Mouse (Mus musculus) hindbrain, embryonic 11.5 days (tissue): ENCODE measurements around the gene Gtpbp6. TPM values are rescaled to one million over a fixed set of nuclear protein-coding genes. Genes with fewer than 3 reads are reported as not detected.
"Not testable (repeated sequence)": the region's sequence is repeated elsewhere in the genome, so short reads cannot be mapped to it uniquely, and the experiment has no call there.

ENCODE experiments used
- ATAC-seq: fragments of 200-750 bp; cut with Nextera tagmentation; 2 replicates; pipeline ENCODE4 v1.8.0; 2017; ENCODE audit warnings: mild to moderate bottlenecking, moderate TSS enrichment, moderate library complexity; ENCODE audit not compliant: low FRiP score
- DNase-seq: peaks from one replicate; pipeline ENCODE4 v3.0.0-alpha.2; 2015; ENCODE audit warnings: low spot score
- H3K27ac ChIP-seq: fragments of 300-500 bp; sonication (generic); 2 replicates; pipeline ENCODE4 v1.5.1; 2014; ENCODE audit warnings: mild to moderate bottlenecking, low read depth, low read length
- H3K27me3 ChIP-seq: fragments of 300-500 bp; sonication (generic); 2 replicates; pipeline ENCODE4 v1.6.1; 2014; ENCODE audit warnings: mild to moderate bottlenecking, low read length, moderate library complexity, mixed read lengths; ENCODE audit not compliant: control insufficient read depth, insufficient read depth
- H3K36me3 ChIP-seq: fragments of 300-500 bp; sonication (generic); 2 replicates; pipeline ENCODE4 v1.6.1; 2014; ENCODE audit warnings: mild to moderate bottlenecking, low read length, moderate library complexity, mixed read lengths; ENCODE audit not compliant: control insufficient read depth, insufficient read depth
- H3K4me1 ChIP-seq: fragments of 300-500 bp; sonication (generic); replicated peaks from 2 replicates; pipeline ENCODE4 v1.6.1; 2014; ENCODE audit warnings: low read length, mixed read lengths; ENCODE audit not compliant: control insufficient read depth, insufficient read depth
- H3K4me2 ChIP-seq: fragments of 300-500 bp; sonication (generic); replicated peaks from 2 replicates; pipeline ENCODE4 v1.6.1; 2014; ENCODE audit warnings: mild to moderate bottlenecking, low read depth, low read length
- H3K4me3 ChIP-seq: fragments of 300-500 bp; sonication (generic); 2 replicates; pipeline ENCODE4 v1.5.1; 2014; ENCODE audit warnings: low read depth, low read length
- H3K9ac ChIP-seq: fragments of 300-500 bp; sonication (generic); 2 replicates; pipeline ENCODE4 v1.6.1; 2014; ENCODE audit warnings: low read depth, low read length
- H3K9me3 ChIP-seq: fragments of 300-500 bp; sonication (generic); 2 replicates; pipeline ENCODE4 v1.6.1; 2016; ENCODE audit warnings: low read length; ENCODE audit not compliant: control insufficient read depth
- WGBS: fragments of 180-500 bp; shearing (Covaris S2); extraction: QIAGEN DNeasy Blood & Tissue Kit; methylation state at CpG from one replicate; pipeline ENCODE4 v1.1.7; 2014; 5-methylcytosine and 5-hydroxymethylcytosine counted together
- polyA plus RNA-seq: library from polyadenylated mRNA; unstranded; fragments of >200 nt; fragmentation: Nextera tagmentation; extraction: Ambion mirVana; gene quantifications from 2 replicates; pipeline ENCODE4 v1.2.1, GENCODE M21; 2014

Gene Gtpbp6
- polyA plus RNA-seq, 1 experiment from 2014 or later, result 29.5 TPM

GRCm38 (mm10) chr5:110122380-110122779 is 14.4 kb upstream of the Gtpbp6 start:
- not testable (repeated sequence) for H3K9me3 ChIP-seq, ATAC-seq, DNase-seq, H3K4me2 ChIP-seq, H3K9ac ChIP-seq, H3K27ac ChIP-seq, H3K36me3 ChIP-seq, H3K4me3 ChIP-seq, H3K4me1 ChIP-seq, H3K27me3 ChIP-seq
- WGBS, result 89% methylated on average over 3 of the region's 3 CpGs

GRCm38 (mm10) chr5:110109991-110110441 is 2.0 kb upstream of the Gtpbp6 start, which contains the start of gene Zfp605:
TSS of gene Zfp605 (plus strand) at chr5:110110092.
- WGBS, result under 1% methylated on average over 12 of the region's 12 CpGs
- Histone ChIP-seq H3K27ac (peak within 1 kb of the TSS; percentile 77), H3K9me3 (no peaks in the 10 kb centered on the region), H3K9ac (peak within 1 kb of the TSS; percentile 73), H3K4me3 (peak within 1 kb of the TSS; percentile 53), H3K27me3 (no peaks in the 10 kb centered on the region), H3K4me2 (peak within 1 kb of the TSS; percentile 66), H3K36me3 (peaks cover 10% of the 10 kb centered on the region), H3K4me1 (0 out of 2 replicates have a peak, but pooled peaks cover 2% of the 10 kb centered on the region)
- ATAC-seq (peak; percentile 61), DNase-seq (peak; percentile 91)

GRCm38 (mm10) chr5:110108305-110108628 is 270 bp upstream of the Gtpbp6 start:
- ATAC-seq, result no peak
- WGBS, result 0% methylated on average over 7 of the region's 7 CpGs
- Histone ChIP-seq H3K27ac (peak overlapping the region; percentile 93; the same call in 1 of the 2 replicates), H3K36me3 (peaks cover 27% of the 10 kb centered on the region), H3K4me2 (peak overlapping the region; percentile 84; the same call in 1 of the 2 replicates), H3K4me1 (0 out of 2 replicates have a peak, but pooled peaks cover 2% of the 10 kb centered on the region), H3K9me3 (no peaks in the 10 kb centered on the region), H3K9ac (no peak overlapping the region), H3K27me3 (no peaks in the 10 kb centered on the region), H3K4me3 (peak overlapping the region; percentile 82)
- no peak for DNase-seq

- Histone ChIP-seq H3K9me3 (no peaks in the 10 kb centered on the region), H3K4me1 (0 out of 2 replicates have a peak, but pooled peaks cover 2% of the 10 kb centered on the region), H3K36me3 (peaks cover 28% of the 10 kb centered on the region), H3K9ac (peak overlapping the region; percentile 71), H3K4me3 (peak overlapping the region; percentile 82), H3K27ac (peak overlapping the region; percentile 93), H3K4me2 (peak overlapping the region; percentile 84), H3K27me3 (no peaks in the 10 kb centered on the region)
- WGBS, result 17% methylated on average over 39 of the region's 41 CpGs
- DNase-seq (no peak), ATAC-seq (peak; percentile 34)
Measured at GRCm38 (mm10) chr5:110106901-110107564, 964 bp downstream of the Gtpbp6 start.

- H3K9me3 ChIP-seq, result no peaks in the 10 kb centered on the region
- H3K9ac ChIP-seq, result no peak overlapping the region
- no peak overlapping the region for H3K27ac ChIP-seq
- 93% methylated on average over 26 of the region's 26 CpGs for WGBS
- peaks cover 6% of the 10 kb centered on the region; the same call in 1 of the 2 replicates for H3K4me1 ChIP-seq
- H3K36me3 ChIP-seq, result peaks cover 28% of the 10 kb centered on the region
- peak overlapping the region; percentile 82 for H3K4me3 ChIP-seq
- peaks cover under 1% of the 10 kb centered on the region; the same call in 1 of the 2 replicates for H3K27me3 ChIP-seq
- ATAC-seq, result no peak
- peak overlapping the region; percentile 84 for H3K4me2 ChIP-seq
- DNase-seq, result no peak
Measured at GRCm38 (mm10) chr5:110106140-110106871, 1.7 kb downstream of the Gtpbp6 start.

- no peak overlapping the region for H3K27ac ChIP-seq
- no peak overlapping the region for H3K4me2 ChIP-seq
- H3K36me3 ChIP-seq, result peaks cover 28% of the 10 kb centered on the region
- WGBS, result 96% methylated on average over 36 of the region's 36 CpGs
- DNase-seq (no peak), ATAC-seq (no peak)
- H3K4me3 ChIP-seq, result no peak overlapping the region
- H3K4me1 ChIP-seq, result peaks cover 8% of the 10 kb centered on the region; the same call in 1 of the 2 replicates
- H3K27me3 ChIP-seq, result peaks cover 5% of the 10 kb centered on the region; the same call in 1 of the 2 replicates
- no peaks in the 10 kb centered on the region for H3K9me3 ChIP-seq
- H3K9ac ChIP-seq, result no peak overlapping the region
Measured at GRCm38 (mm10) chr5:110104616-110105380, 3.2 kb downstream of the Gtpbp6 start.

- Histone ChIP-seq H3K4me2 (no peak overlapping the region), H3K27me3 (peaks cover 5% of the 10 kb centered on the region; the same call in 1 of the 2 replicates), H3K9me3 (no peaks in the 10 kb centered on the region), H3K4me3 (no peak overlapping the region), H3K9ac (no peak overlapping the region), H3K36me3 (peaks cover 28% of the 10 kb centered on the region), H3K27ac (no peak overlapping the region), H3K4me1 (peaks cover 8% of the 10 kb centered on the region; the same call in 1 of the 2 replicates)
- ATAC-seq (no peak), DNase-seq (no peak)
- WGBS, result 94% methylated on average over 26 of the region's 27 CpGs
Measured at GRCm38 (mm10) chr5:110103901-110104615, 3.9 kb downstream of the Gtpbp6 start.
